Mouse (Mus musculus): Measurements from ENCODE around the gene Mgat5.

- TF ChIP-seq CTCF (IDR thresholded peaks at IDR 0.05; ENCODE audit: borderline replicate concordance, insufficient read depth, low read depth, low read length), result no peak
- TF ChIP-seq POLR2A (IDR thresholded peaks at IDR 0.05; ENCODE audit: borderline replicate concordance, insufficient read depth, low read length), result no peak
Observed at GRCm38 (mm10) chr1:127439452-127439891, 234.7 kb downstream of the Mgat5 start.
